Mouse (Mus musculus): ENCODE data around the gene Zfp648. TPM values are rescaled to one million over a fixed set of nuclear protein-coding genes. Genes with fewer than 3 reads are reported as not detected.

The Zfp648 gene
- total and polyA plus RNA-seq, 3 experiments, result not detected

- Histone ChIP-seq H3K9me3 (replicated peaks; ENCODE audit: low read length) (no peaks in the 10 kb centered on the region), H3K27ac (ENCODE audit: insufficient read depth, low read depth) (no peak overlapping the region), H3K9ac (ENCODE audit: insufficient read depth, low read depth) (no peak overlapping the region), H3K4me2 (ENCODE audit: insufficient read depth, low read depth, poor library complexity, severe bottlenecking) (no peak overlapping the region), H3K79me2 (replicated peaks; ENCODE audit: control insufficient read depth, extremely low read depth, insufficient read depth, poor library complexity, severe bottlenecking) (no peaks in the 10 kb centered on the region), H3K4me1 (ENCODE audit: control insufficient read depth in 1 of 2, insufficient read depth in 2 of 2) (peaks cover 0 to 8% of the 10 kb centered on the region in 2 experiments; a peak in 2 of 4 replicates), H3K27me3 (replicated peaks) (no peaks in the 10 kb centered on the region), H3K36me3 (replicated peaks in 1 of 2; ENCODE audit: control insufficient read depth in 1 of 2, insufficient read depth in 1 of 2, low read length in 1 of 2) (no peaks in the 10 kb centered on the region), H3K4me3 (replicated peaks in 1 of 3; ENCODE audit: low read depth in 2 of 3, low read length in 2 of 3, poor library complexity in 1 of 3) (no peak overlapping the region)
- no peak for TF ChIP-seq ZKSCAN1 (IDR thresholded peaks at IDR 0.05; ENCODE audit: borderline replicate concordance, low read depth, low read length)
- TF ChIP-seq RAD21 (IDR thresholded peaks at IDR 0.05; ENCODE audit: low read depth, low read length), result peak; percentile 41
- TF ChIP-seq CTCF (conservative IDR thresholded peaks at IDR 0.05 in 1 of 2, IDR thresholded peaks at IDR 0.05 in 1 of 2; ENCODE audit: low read depth in 2 of 2, low read length in 2 of 2), result peak in 1 of 2 experiments; percentile 36; a peak in 2 of 4 replicates
- DNase-seq (ENCODE audit: extremely low read depth), result peak; percentile 1
- dilution Hi-C loops (cut with MboI; ENCODE audit: extremely low pct_ligation_motif_present, extremely low pct_unique_long_range_greater_than_20kb, low sequenced_read_pairs) (no loop called here), in situ Hi-C loops (cut with MboI; ENCODE audit: low pct_ligation_motif_present, low pct_unique_long_range_greater_than_20kb, low sequenced_read_pairs) (no loop called here)
Observed at GRCm38 (mm10) chr1:154223807-154224207, 22.8 kb downstream of the Zfp648 start.

DNA sequence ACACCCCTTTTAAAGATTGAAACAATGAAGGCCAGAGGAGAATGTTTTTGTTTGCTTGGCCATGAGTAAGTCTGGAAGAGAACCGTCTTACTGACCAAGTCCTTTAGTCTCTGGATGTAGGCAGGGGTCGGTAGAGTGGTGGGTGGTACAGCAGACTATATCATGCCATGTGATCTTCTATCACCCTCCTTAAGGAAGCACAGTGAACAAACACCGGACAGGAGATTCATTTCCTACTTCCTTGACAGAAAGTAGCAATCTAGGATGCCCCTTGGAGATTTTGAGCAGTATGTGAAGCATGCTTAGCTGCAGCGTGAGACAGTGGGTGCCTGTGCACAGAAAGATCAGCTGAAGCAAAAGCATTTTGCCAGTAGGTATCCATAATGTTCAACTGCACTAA, 31.6 kb downstream of the Zfp648 start:
- H3K4me3 ChIP-seq (replicated peaks in 1 of 3; ENCODE audit: low read depth in 2 of 3, low read length in 2 of 3, poor library complexity in 1 of 3), result no peak overlapping the region
- dilution Hi-C loops (cut with MboI; ENCODE audit: extremely low pct_ligation_motif_present, extremely low pct_unique_long_range_greater_than_20kb, low sequenced_read_pairs), result no loop called here
- no peaks in the 10 kb centered on the region for H3K4me1 ChIP-seq (ENCODE audit: control insufficient read depth in 1 of 2, insufficient read depth in 2 of 2)
- H3K27me3 ChIP-seq (replicated peaks), result no peaks in the 10 kb centered on the region
- H3K27ac ChIP-seq (ENCODE audit: insufficient read depth, low read depth), result no peak overlapping the region
- no peak for DNase-seq (ENCODE audit: extremely low read depth)
- H3K9me3 ChIP-seq (replicated peaks; ENCODE audit: low read length), result no peaks in the 10 kb centered on the region
- H3K9ac ChIP-seq (ENCODE audit: insufficient read depth, low read depth), result no peak overlapping the region
- no peak overlapping the region for H3K4me2 ChIP-seq (ENCODE audit: insufficient read depth, low read depth, poor library complexity, severe bottlenecking)
- H3K79me2 ChIP-seq (replicated peaks; ENCODE audit: control insufficient read depth, extremely low read depth, insufficient read depth, poor library complexity, severe bottlenecking), result no peaks in the 10 kb centered on the region
- no peaks in the 10 kb centered on the region for H3K36me3 ChIP-seq (replicated peaks in 1 of 2; ENCODE audit: control insufficient read depth in 1 of 2, insufficient read depth in 1 of 2, low read length in 1 of 2)
- in situ Hi-C loops (cut with MboI; ENCODE audit: low pct_ligation_motif_present, low pct_unique_long_range_greater_than_20kb, low sequenced_read_pairs), result no loop called here
- no peak for TF ChIP-seq KAT2A (IDR thresholded peaks at IDR 0.05; ENCODE audit: insufficient replicate concordance, low read length)
- TF ChIP-seq HCFC1 (IDR thresholded peaks at IDR 0.05; ENCODE audit: low read depth, low read length), result no peak
- no peak for TF ChIP-seq MXI1 (IDR thresholded peaks at IDR 0.05; ENCODE audit: low read depth, low read length)
- no peak for TF ChIP-seq CTCF (conservative IDR thresholded peaks at IDR 0.05 in 1 of 2, IDR thresholded peaks at IDR 0.05 in 1 of 2; ENCODE audit: low read depth in 2 of 2, low read length in 2 of 2)
- no peak for TF ChIP-seq PAX5 (IDR thresholded peaks at IDR 0.05; ENCODE audit: low read length)
- TF ChIP-seq MAZ (IDR thresholded peaks at IDR 0.05; ENCODE audit: low read depth, low read length), result no peak
- no peak for TF ChIP-seq MAFK (IDR thresholded peaks at IDR 0.05; ENCODE audit: insufficient replicate concordance, low read length)
- TF ChIP-seq ZC3H11A (IDR thresholded peaks at IDR 0.05; ENCODE audit: low read depth, low read length), result no peak
- no peak for TF ChIP-seq RCOR1 (conservative IDR thresholded peaks at IDR 0.05; ENCODE audit: low read depth, low read length)
- no peak for TF ChIP-seq TBP (conservative IDR thresholded peaks at IDR 0.05; ENCODE audit: low read depth, low read length)
- TF ChIP-seq CHD1 (IDR thresholded peaks at IDR 0.05; ENCODE audit: low read depth, low read length), result no peak
- no peak for TF ChIP-seq ELF1 (IDR thresholded peaks at IDR 0.05; ENCODE audit: low read depth, low read length)
- no peak for TF ChIP-seq BHLHE40 (IDR thresholded peaks at IDR 0.05; ENCODE audit: low read depth, low read length)

All from CH12.LX (cell line).